Mouse (Mus musculus): ENCODE results near the gene Vps51.

DNA sequence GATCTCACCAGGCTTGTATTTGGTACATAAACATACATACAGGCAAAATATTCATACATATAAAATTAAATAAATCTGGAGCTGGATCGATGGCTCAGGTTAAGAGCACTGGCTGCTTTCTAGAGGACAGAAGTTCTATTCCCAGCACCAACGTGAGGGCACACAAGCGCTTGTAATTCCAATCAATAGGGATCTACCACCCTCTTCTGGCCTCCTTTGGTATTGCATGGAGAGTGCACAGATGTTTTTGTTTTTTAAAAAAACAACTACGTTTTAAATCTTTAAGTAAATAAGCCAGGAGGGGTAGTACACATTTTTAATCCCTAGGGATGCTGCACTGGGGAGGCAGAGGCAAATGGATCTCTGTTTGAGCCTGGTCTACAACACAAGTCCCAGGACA is 49.3 kb upstream of the Vps51 start:
- TF ChIP-seq CTCF (IDR thresholded peaks at IDR 0.05; ENCODE audit: low read depth, low read length): peak; percentile 3
- no peak for TF ChIP-seq POLR2A (IDR thresholded peaks at IDR 0.05; ENCODE audit: insufficient read depth, low read length)
- TF ChIP-seq EP300 (IDR thresholded peaks at IDR 0.05; ENCODE audit: insufficient read depth, low read depth, low read length): no peak

Measured in ES-Bruce4 (cell line).